Mouse (Mus musculus): Measurements from ENCODE around the gene Kmt2e.

Kmt2e gene

DNA sequence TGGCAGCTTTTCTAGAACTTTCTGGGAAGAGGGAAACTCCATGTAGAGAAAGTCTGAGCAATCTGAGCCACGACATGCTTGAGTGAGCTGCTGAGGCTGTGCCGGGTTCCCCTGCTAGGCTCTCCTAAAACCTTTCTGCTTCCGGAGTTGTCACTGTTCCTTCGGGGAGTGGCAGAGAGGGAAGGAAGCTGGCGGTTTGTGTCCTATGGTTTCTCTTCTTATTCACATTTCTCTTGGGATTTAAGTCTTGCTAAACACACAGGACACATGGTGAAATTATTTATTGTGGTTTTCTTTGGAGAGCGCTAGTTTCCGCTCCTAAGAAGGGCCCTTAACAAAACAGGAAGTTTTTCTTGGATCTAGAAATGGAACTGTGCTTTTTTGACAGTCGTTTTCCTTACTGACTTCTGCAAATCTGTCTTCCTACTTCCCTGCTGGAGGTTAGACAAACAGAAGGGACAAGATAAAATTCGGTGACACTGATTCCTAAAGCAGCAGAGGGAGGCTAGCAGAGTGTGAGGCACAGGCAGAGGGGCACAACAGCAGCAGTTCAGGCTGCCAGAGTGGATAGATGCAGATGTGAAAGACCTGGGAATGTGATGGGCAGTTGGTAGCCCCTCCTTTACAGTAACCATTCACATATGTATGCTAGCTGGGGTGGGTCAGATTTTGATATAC is 24.1 kb upstream of the Kmt2e start:
- in situ Hi-C loops (cut with MboI, MseI): loop anchor here (25.0 kb wide), 1 partner anchor 1177 kb away; the partner anchor contains the start of genes Abcf2 and Chpf2

DNA sequence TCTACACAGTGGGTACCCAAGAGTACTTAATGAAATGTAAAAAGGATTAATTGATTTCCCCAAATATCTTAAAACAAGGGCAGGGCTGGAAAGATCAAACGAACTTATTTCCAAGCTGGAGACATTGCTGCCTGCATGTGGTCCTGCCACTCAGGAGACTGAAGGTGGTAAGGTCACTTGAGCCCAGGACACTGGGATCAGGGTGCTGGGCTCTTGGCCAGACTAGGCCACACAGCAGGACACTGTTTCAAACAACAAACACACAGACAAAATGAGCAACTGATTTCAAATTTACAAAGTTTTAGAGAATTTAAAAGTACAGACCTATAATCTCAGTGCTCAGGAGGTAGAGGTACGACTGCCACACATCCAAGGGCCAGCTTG is 23.5 kb upstream of the Kmt2e start:
- in situ Hi-C loops (cut with MboI, MseI): loop anchor here (25.0 kb wide), 1 partner anchor 1177 kb away; the partner anchor contains the start of genes Abcf2 and Chpf2

DNA sequence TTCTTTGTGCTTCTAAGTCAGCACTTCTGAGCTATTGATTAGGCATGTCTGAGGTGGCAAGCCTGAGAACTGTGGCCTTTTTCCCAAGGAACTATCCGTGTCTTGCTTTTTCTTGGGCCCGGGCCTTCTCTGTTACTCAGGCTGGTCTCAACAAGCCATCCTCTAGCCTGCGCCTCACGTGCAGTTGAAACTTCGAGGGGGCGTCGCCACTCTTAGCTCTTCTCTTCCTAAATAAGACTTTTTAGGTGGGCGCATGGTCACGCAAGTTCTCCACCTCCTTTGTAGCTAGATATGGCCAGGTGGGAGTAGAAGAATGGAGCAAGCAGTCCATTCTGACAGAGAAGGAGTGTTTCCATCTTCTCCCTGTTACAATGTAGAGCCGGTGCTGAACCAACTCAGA is 22.6 kb upstream of the Kmt2e start:
- in situ Hi-C loops (cut with MboI, MseI): loop anchor here (25.0 kb wide), 1 partner anchor 1176 kb away; the partner anchor contains the start of genes Abcf2 and Chpf2

DNA sequence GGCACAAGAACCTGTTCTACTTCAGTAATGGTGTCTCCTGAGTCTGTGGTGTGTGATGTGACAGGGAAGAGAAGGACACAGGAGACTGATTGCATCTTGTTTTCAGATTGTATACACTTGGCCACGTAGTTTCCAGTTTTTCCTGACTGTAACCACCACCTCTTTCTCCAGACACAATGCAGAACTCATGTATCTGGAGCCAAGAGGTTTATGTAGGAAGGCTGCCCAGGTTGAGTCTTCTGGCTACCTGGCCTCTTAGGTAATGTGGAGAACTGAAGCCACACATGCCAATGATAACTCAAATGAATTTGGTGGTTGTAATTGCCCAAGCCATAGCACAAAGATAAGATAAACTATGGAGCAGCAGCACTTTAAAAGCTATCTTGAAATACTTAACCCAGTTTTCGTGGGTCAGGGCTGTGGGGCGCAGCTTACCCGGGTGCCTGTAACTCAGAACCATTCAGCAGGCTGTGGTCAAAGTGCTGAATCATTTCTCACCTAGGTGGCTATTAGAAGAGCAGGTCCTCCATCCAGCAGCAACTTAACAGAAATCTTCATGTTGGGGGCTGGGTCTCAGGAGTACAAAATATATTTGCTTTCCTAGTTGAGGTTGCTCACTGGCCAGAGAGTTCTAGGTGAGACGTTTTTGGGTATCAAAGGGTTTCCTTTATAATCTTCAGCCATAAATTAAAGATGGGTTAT is 21.8 kb upstream of the Kmt2e start:
- in situ Hi-C loops (cut with MboI, MseI): loop anchor here (25.0 kb wide), 1 partner anchor 1175 kb away; the partner anchor contains the start of genes Abcf2 and Chpf2

DNA sequence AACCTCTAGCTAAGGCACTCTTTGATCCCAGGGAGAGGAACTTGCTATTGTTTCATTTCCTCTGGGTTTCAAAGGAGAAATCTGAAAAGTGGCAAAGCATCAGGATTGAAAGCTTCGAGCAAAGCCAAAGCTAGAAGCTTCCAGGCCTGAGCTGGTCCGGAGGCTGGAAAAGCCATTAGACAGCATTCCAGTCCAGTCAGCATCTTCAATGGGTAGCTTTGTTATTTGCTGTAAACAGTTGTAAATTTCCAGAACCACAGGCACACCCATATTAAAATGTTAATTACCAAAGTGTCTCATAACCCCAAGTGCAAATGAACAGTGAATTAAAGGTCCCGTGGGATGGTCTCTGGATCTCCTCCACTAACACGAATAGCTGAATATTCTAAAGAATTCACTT is 21.2 kb upstream of the Kmt2e start:
- in situ Hi-C loops (cut with MboI, MseI): loop anchor here (25.0 kb wide), 1 partner anchor 1174 kb away; the partner anchor contains the start of genes Abcf2 and Chpf2

DNA sequence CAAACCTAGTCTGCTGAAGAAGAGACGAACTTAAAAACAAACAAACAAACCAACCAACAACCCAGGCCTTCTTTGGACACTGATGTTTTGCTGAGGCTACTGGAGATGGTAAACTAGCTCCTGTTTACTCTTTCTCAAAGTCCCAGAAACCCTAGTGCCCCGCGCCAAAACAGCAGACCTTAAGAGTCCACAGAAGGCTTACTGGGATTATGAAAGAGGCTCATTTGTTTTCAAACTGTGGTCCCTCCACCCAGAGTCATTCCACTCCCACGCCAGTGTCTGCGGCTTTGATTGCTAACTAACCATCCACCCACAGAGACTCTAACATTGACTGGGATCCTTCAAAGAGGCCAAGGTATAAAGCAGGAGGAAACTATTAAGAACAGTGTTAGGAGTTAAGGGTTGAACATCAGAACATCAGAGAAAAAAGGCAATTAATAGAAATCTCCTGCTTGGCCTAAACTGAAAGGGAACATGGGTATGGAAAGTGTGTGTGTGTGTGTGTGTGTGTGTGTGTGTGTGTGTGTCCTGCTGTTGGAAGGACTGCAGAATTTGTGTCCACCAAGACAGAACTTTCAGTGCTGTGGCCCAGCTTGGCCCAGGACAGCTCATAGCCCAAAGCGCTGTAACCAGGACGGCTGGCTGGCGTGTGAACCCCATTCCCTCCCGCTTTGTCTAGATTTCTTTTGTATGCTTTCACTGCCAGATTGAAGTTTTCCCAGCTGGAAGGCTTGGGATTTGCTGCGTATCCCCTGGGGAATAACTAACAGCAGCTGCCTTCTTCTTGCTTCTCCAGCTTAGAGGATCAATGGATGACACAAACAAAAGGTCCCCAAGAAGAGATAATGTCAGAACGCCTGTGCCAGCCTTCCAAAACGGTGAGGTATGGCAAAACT is 20.4 kb upstream of the Kmt2e start:
- in situ Hi-C loops (cut with MboI, MseI): loop anchor here (25.0 kb wide), 1 partner anchor 1173 kb away; the partner anchor contains the start of genes Abcf2 and Chpf2

DNA sequence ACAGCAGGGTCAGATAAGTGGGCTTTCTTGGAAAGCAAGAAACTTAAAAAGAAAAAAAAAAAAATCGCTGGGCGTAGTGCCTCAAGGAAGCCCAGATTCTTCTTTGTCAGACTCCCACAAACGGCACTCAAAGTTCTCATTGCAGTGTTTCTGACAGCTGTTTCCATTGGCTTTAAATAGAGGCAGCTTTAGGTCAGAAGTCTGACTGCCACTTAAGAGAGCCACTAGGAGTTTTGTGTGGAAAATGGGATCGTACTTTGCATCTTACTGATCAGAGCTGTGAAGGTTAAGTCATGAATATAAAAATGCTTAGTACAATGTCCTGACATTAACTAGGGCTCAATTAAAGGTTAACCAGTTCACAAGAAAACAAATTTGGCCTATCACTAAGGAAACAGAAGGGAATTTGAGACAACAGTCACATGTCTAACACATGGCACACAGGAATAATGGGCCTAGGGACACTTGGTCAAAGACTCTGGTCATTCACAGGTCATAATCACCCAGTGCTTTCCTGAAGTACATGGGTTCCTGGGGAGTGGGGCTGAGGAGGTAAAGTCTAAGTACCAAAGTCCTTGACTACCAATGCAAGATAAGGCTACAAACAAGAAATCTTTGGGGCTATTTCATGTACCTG is 19.6 kb upstream of the Kmt2e start:
- in situ Hi-C loops (cut with MboI, MseI): loop anchor here (5.0 to 25.0 kb wide), 2 partner anchors 58 to 1173 kb away; partner anchors contain the start of genes Abcf2 and Chpf2

DNA sequence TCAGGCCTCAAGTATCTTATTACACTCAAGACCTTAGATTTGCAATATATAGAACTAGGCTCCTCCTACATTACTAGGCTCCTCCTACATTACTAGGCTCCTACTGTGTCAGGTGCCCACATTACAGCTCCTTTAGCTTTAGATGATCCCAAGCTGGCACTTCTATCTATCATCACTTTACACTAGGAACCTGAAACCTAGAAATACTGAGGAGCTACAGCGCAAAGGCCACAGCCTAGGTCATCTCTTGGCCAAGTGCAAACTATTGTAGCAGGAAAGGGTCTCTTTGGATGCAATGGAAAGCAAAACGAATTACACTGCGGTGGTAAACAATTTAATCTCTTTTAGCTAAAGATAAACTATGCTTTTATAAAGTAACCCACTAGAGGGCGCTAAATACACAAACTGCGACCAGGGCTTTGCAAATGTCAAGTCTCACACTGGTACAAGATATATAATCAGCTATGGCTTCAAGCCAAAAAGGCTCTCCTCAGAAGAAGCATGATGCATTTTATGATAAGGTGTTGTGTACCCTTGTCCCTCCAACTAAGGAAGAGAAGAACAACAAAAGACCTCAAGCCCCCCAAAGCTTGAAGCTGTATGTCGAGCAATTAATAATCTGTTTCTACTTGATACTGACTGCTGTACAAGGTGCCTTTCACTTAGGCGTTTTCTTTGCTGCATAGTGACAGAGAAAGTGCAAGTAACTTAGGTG is 18.5 kb upstream of the Kmt2e start:
- in situ Hi-C loops (cut with MboI, MseI): loop anchor here (5.0 to 25.0 kb wide), 2 partner anchors 57 to 1172 kb away; partner anchors contain the start of genes Abcf2 and Chpf2

DNA sequence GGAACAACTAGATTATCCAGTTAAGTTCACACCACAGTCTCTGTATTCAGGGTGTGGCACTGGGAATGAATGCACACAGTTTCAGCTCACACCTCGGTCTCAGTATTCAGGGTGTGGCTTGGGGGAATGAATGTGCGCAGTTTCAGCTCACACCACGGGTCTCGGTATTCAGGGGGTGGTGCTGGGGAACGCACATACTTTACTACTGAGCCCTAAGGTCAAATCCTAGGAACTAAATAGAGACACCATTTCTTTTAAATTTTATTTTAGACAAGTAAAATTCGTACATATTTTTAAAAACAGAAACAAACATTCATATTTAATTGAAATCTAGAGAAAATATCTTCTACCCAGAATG is 18.0 kb upstream of the Kmt2e start:
- in situ Hi-C loops (cut with MboI, MseI): loop anchor here (5.0 to 25.0 kb wide), 2 partner anchors 56 to 1171 kb away; partner anchors contain the start of genes Abcf2 and Chpf2

DNA sequence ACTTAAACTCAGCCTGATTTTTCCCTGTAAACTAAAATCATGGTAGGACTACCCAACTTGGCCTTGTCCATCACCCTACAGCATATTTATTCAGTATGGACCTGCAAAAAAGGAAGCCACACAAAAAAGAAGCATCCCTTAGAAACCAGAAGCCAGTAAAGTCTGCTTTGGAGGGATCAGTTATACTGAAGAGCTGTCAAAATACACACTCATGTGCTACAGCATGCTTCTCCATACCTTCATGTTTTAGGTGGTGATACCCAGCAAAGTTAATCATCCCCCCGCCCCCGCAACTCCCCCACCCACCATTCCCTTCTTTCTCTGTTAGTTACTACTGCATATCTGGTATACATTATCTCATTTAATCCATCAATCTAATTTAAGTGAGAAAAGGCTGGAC is 16.5 kb upstream of the Kmt2e start:
- in situ Hi-C loops (cut with MboI, MseI): loop anchor here (5.0 to 25.0 kb wide), 2 partner anchors 55 to 1170 kb away; partner anchors contain the start of genes Abcf2 and Chpf2

DNA sequence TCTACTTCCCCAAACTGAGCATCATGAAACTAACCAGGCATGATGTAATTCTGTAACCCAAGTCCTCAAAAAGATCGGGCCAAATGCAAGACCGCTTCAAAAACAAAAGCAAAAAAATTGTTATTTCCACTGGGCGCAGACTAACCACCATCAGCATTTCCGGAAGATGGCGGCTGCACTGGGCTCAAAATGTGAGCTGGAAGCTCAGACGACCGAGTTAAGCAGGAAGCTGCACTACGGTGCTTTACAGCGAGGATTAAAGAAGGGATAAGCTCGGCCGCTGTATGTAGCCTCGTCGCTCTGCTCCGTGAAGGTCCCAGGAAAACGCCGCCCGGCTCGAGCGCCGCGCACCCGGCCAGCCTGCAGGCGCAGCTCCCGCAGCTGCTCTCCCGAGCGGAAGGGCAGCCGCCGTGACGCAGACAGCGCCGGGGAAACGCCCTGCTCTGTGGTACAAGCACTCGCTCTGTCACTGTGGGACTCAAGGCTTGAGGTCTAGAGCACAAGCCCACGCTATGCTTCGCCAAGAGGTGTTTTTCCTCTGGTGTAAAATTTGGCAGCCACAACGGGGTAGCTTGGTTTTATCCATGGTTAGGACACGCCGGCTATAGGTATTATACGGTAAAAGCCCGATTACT is 16.0 kb upstream of the Kmt2e start:
- in situ Hi-C loops (cut with MboI, MseI): loop anchor here (5.0 to 25.0 kb wide), 2 partner anchors 54 to 1169 kb away; partner anchors contain the start of genes Abcf2 and Chpf2

DNA sequence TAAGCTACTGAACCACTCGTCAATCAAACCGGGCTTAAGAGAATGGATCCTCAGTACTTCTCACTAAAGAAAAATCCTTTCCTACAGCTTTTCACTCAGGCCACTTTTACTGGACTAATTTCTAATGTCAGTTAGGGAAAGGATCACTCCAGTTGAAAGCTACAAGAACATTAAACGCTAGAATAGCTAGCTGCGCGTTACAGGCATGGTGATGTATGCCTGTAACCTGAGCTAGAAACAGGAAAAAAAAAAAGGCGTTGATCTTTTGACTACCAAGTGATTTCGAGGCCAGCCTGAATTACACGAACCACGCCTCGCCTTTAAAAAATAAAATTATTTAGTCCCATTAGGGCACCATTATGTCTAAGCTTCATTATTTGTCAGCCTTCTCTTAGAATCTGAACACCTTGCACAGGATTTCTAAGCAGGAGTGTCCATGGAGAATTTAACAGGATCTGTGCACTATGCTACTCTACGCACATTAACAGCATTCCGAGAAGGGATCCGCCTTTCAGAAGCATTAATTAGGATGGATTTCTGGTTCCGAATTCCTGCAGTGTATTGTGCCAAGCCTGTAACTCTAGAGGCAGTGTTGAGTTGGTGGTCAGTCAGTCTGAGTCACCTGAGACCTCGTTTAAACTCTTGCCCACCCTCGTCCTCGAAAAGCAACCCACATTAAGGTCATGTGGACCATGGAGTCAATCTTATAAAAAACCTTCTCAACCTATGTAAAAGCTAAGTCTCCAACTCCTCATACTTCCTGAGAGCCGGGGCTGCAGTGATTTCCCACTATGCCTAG is 15.2 kb upstream of the Kmt2e start:
- in situ Hi-C loops (cut with MboI, MseI): loop anchor here (5.0 to 25.0 kb wide), 2 partner anchors 53 to 1168 kb away; partner anchors contain the start of genes Abcf2 and Chpf2

DNA sequence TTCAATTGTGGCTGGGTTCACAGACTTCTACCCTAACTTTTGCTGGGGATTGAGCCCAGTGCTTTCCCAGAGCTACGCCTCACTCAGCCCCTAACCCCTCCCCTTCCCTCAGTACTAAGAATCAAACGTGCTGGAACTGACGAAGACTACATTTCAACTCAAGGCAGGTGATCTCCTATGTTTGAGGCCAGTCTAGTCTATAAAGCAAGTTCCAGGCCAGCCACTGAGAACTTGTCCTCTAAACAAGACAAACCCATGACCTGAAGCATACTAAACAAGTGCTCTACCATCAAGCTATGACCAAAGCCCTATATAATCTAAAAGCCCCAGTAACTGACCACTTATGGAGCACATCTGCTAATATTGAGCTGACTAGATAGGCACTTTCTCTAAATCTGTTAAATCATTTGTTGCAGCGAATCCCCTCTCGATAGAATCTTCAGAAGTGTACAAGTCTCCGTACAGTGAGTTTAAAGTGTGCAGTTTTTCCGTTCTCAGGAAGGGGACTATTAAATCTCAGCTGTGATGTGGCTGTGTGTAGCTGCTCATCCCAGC is 14.5 kb upstream of the Kmt2e start:
- in situ Hi-C loops (cut with MboI, MseI): loop anchor here (5.0 to 25.0 kb wide), 2 partner anchors 53 to 1168 kb away; partner anchors contain the start of genes Abcf2 and Chpf2

DNA sequence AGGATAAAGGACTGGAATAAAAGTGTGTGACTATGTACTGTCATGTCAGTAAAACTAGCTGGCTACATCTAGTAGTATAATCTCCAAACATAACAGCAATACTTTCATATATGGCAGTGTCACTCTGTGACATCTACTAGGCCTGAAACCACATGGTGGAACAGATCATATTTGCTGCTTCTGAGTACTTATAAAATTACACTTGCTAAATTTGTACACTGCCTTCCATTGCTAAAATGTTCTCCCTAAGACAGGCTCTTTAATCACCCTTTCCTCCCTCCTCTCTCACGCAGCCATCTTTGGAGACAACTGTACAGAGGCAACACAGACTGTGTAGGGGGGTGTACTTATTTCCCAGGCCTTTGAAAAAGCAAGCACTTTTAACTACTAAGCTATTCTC is 13.8 kb upstream of the Kmt2e start:
- in situ Hi-C loops (cut with MboI, MseI): loop anchor here (25.0 kb wide), 1 partner anchor 1167 kb away; the partner anchor contains the start of genes Abcf2 and Chpf2

DNA sequence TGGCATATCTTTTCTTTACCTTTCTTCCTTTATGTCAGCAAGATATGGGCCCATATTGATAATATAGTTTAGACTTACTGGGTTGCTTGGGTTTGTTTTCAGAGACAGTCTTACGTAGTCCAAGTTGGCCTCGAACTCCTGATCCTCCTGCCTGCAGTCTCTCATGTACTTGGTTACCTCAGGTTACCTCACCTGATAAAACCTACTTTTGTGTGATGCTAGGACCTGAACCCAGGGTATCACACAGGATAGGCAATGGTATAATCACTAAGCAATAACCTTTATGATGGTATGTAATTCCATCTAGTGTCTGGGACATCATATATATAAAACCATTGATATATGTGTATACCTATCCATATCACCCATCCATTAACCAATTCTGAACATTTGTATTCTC is 12.8 kb upstream of the Kmt2e start:
- in situ Hi-C loops (cut with MboI, MseI): loop anchor here (25.0 kb wide), 1 partner anchor 1166 kb away; the partner anchor contains the start of genes Abcf2 and Chpf2

DNA sequence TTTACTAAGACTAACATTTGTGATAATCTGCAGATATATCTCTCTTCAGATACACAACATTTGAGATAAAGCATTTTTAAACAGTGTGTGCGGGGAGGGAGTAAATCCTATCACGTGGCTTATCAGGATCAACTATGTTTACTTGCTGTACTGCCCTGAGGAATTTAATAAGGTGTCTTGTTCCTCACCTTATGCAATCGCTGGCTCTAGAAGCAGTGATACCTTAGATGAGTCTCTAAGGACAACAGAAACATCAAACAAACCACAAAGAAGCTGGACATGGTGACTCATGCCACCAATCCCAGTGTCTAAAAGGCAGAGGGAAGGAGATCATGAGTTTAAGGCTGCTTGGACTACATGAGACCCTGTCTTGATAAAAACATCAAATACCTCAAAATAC is 11.2 kb upstream of the Kmt2e start:
- in situ Hi-C loops (cut with MboI, MseI): loop anchor here (25.0 kb wide), 1 partner anchor 1164 kb away; the partner anchor contains the start of genes Abcf2 and Chpf2

DNA sequence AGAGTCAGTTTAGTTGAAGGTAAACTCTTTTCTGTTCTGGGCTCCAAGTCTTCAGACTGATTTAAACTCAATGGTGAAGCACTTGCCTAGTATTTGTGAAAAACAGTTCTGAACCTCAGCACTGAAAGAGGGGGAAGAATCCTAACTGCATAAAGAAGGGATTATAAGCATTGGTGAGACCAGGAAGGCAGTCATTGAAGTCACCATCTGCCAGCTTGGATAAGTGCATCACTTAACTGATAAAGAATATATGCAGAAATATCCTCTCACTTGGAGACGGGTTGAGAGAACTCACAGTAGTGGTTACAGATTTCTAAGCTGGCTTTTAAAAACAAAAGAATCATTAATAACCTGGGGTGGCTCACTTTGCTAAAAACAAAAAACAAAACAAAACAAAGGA is 6.7 kb upstream of the Kmt2e start:
- in situ Hi-C loops (cut with MboI, MseI): no loop called here

Data from regulatory T cell (primary cell).